Mouse (Mus musculus) liver, embryonic 13.5 days (tissue): Measurements from ENCODE around the gene Olfr285. TPM values are rescaled to one million over a fixed set of nuclear protein-coding genes. Genes with fewer than 3 reads are reported as not detected.

Source experiments
- ATAC-seq: fragments of 200-750 bp; cut with Nextera tagmentation; 2 replicates; pipeline ENCODE4 v1.8.0; 2017; ENCODE audit warnings: low read depth, mild to moderate bottlenecking, moderate number of reproducible peaks, moderate library complexity
- DNase-seq: peaks from one replicate; pipeline ENCODE4 v3.0.0; 2022
- H3K27ac ChIP-seq: fragments of 300-500 bp; sonication (generic); 2 replicates; pipeline ENCODE4 v1.5.1; 2015; ENCODE audit warnings: moderate library complexity, mild to moderate bottlenecking, inconsistent platforms
- H3K27me3 ChIP-seq: fragments of 300-500 bp; sonication (generic); 2 replicates; pipeline ENCODE4 v1.6.1; 2015; ENCODE audit warnings: mild to moderate bottlenecking, inconsistent platforms
- H3K36me3 ChIP-seq: fragments of 300-500 bp; sonication (generic); 2 replicates; pipeline ENCODE4 v1.6.1; 2015; ENCODE audit warnings: mild to moderate bottlenecking, inconsistent platforms
- H3K4me1 ChIP-seq: fragments of 300-500 bp; sonication (generic); replicated peaks from 2 replicates; pipeline ENCODE4 v1.6.1; 2015; ENCODE audit warnings: inconsistent platforms
- H3K4me2 ChIP-seq: fragments of 300-500 bp; sonication (generic); 2 replicates; pipeline ENCODE4 v1.6.1; 2015; ENCODE audit warnings: inconsistent platforms, mild to moderate bottlenecking, moderate library complexity
- H3K4me3 ChIP-seq: fragments of 300-500 bp; sonication (generic); replicated peaks from 2 replicates; pipeline ENCODE4 v1.5.1; 2015; ENCODE audit warnings: mild to moderate bottlenecking, inconsistent platforms
- H3K9ac ChIP-seq: fragments of 300-500 bp; sonication (generic); 2 replicates; pipeline ENCODE4 v1.6.1; 2015; ENCODE audit warnings: mild to moderate bottlenecking, inconsistent platforms
- H3K9me3 ChIP-seq: fragments of 300-500 bp; sonication (generic); replicated peaks from 2 replicates; pipeline ENCODE4 v1.6.1; 2016; ENCODE audit warnings: inconsistent platforms
- WGBS: fragments of 180-500 bp; shearing (Covaris S2); methylation state at CpG from one replicate; pipeline ENCODE4 v1.1.7; 2015; ENCODE audit not compliant: insufficient replicate concordance; 5-methylcytosine and 5-hydroxymethylcytosine counted together
- polyA plus RNA-seq: library from polyadenylated mRNA; unstranded; fragments of >200 nt; fragmentation: Nextera tagmentation; extraction: Ambion mirVana; gene quantifications from 2 replicates; pipeline ENCODE4 v1.2.1, GENCODE M21; 2015

Olfr285 gene
- not detected in 2 replicates for polyA plus RNA-seq

- H3K27me3 ChIP-seq: no peaks in the 10 kb centered on the region
- no peak within 1 kb of the TSS for H3K27ac ChIP-seq
- no peak within 1 kb of the TSS for H3K4me2 ChIP-seq
- ATAC-seq: no peak
- no peak within 1 kb of the TSS for H3K9ac ChIP-seq
- no peaks in the 10 kb centered on the region for H3K9me3 ChIP-seq
- no peak for DNase-seq
- no peaks in the 10 kb centered on the region for H3K4me1 ChIP-seq
- no peaks in the 10 kb centered on the region for H3K36me3 ChIP-seq
- H3K4me3 ChIP-seq: no peak within 1 kb of the TSS
- 77% methylated on average over 5 of the region's 5 CpGs for WGBS
Measured at GRCm38 (mm10) chr15:98317177-98317724, at the start of gene Olfr285. TSS of gene Olfr285 (minus strand) at chr15:98317353.

GRCm38 (mm10) chr15:98340887-98341286, 23.7 kb upstream of the Olfr285 start, which contains the start of gene Olfr284:
TSS of gene Olfr284 (minus strand) at chr15:98340987.
- Histone ChIP-seq H3K9me3 (no peaks in the 10 kb centered on the region), H3K27me3 (no peaks in the 10 kb centered on the region), H3K4me2 (no peak within 1 kb of the TSS), H3K36me3 (no peaks in the 10 kb centered on the region), H3K4me3 (no peak within 1 kb of the TSS), H3K27ac (no peak within 1 kb of the TSS), H3K4me1 (no peaks in the 10 kb centered on the region), H3K9ac (no peak within 1 kb of the TSS)
- ATAC-seq (no peak), DNase-seq (no peak)
- 66% methylated on average over 8 of the region's 8 CpGs for WGBS

- DNase-seq (no peak), ATAC-seq (no peak)
- no peak overlapping the region for H3K9ac ChIP-seq
- no peak overlapping the region for H3K27ac ChIP-seq
- H3K4me2 ChIP-seq: no peak overlapping the region
- no peaks in the 10 kb centered on the region for H3K36me3 ChIP-seq
- H3K4me1 ChIP-seq: no peaks in the 10 kb centered on the region
- H3K4me3 ChIP-seq: no peak overlapping the region
- no peaks in the 10 kb centered on the region for H3K27me3 ChIP-seq
- no peaks in the 10 kb centered on the region for H3K9me3 ChIP-seq
- WGBS: 28% methylated on average over 6 of the region's 6 CpGs
Measured at GRCm38 (mm10) chr15:98315703-98316102, 1.4 kb downstream of the Olfr285 start.

GRCm38 (mm10) chr15:98295628-98296551, 21.3 kb downstream of the Olfr285 start, which contains the start of gene Zfp641:
TSS of gene Zfp641 (minus strand) at chr15:98296161.
- Histone ChIP-seq H3K36me3 (no peaks in the 10 kb centered on the region), H3K4me3 (peak within 1 kb of the TSS; percentile 49), H3K9me3 (no peaks in the 10 kb centered on the region), H3K4me2 (peak within 1 kb of the TSS; percentile 63), H3K9ac (peak within 1 kb of the TSS; percentile 33; the same call in 1 of the 2 replicates), H3K4me1 (no peaks in the 10 kb centered on the region), H3K27ac (no peak within 1 kb of the TSS), H3K27me3 (peaks cover 29% of the 10 kb centered on the region)
- DNase-seq (no peak), ATAC-seq (no peak)
- 4% methylated on average over 60 of the region's 60 CpGs for WGBS

GRCm38 (mm10) chr15:98293651-98294050, 23.5 kb downstream of the Olfr285 start:
- no peaks in the 10 kb centered on the region for H3K4me1 ChIP-seq
- ATAC-seq (no peak), DNase-seq (no peak)
- H3K27me3 ChIP-seq: peaks cover 29% of the 10 kb centered on the region
- no peak overlapping the region for H3K27ac ChIP-seq
- WGBS: 67% methylated on average over 8 of the region's 8 CpGs
- H3K9ac ChIP-seq: no peak overlapping the region
- H3K36me3 ChIP-seq: no peaks in the 10 kb centered on the region
- no peaks in the 10 kb centered on the region for H3K9me3 ChIP-seq
- H3K4me3 ChIP-seq: no peak overlapping the region
- H3K4me2 ChIP-seq: no peak overlapping the region

- Histone ChIP-seq H3K36me3 (no peaks in the 10 kb centered on the region), H3K4me1 (no peaks in the 10 kb centered on the region), H3K27me3 (no peaks in the 10 kb centered on the region), H3K9me3 (no peaks in the 10 kb centered on the region), H3K4me2 (no peak overlapping the region), H3K4me3 (no peak overlapping the region), H3K27ac (no peak overlapping the region), H3K9ac (no peak overlapping the region)
- ATAC-seq (no peak), DNase-seq (no peak)
- WGBS: 66% methylated on average over 12 of the region's 12 CpGs
Measured at GRCm38 (mm10) chr15:98288566-98288965, 28.6 kb downstream of the Olfr285 start.

GRCm38 (mm10) chr15:98286418-98286817, 30.7 kb downstream of the Olfr285 start:
- Histone ChIP-seq H3K27ac (no peak overlapping the region), H3K4me1 (no peaks in the 10 kb centered on the region), H3K4me3 (no peak overlapping the region), H3K9me3 (no peaks in the 10 kb centered on the region), H3K4me2 (no peak overlapping the region), H3K9ac (no peak overlapping the region), H3K36me3 (no peaks in the 10 kb centered on the region), H3K27me3 (no peaks in the 10 kb centered on the region)
- WGBS: 64% methylated on average over 7 of the region's 7 CpGs
- no peak for ATAC-seq
- no peak for DNase-seq

Other genes starting within 250 kb of the Olfr285 start
- gene Pfkm, start 224.8 kb downstream of the Olfr285 start, polyA plus RNA-seq: 26.7 and 28.1 TPM in 2 replicates
- gene Senp1, start 223.6 kb downstream of the Olfr285 start, polyA plus RNA-seq: 17.1 and 21.7 TPM in 2 replicates
- 23.7 and 25.4 TPM in 2 replicates for gene Asb8, start 151.7 kb downstream of the Olfr285 start, polyA plus RNA-seq
- 0.07 TPM in 1 of 2 replicates, not detected in the other for gene Ccdc184, start 150.2 kb downstream of the Olfr285 start, polyA plus RNA-seq
- not detected in 2 replicates for gene Olfr288, start 121.8 kb downstream of the Olfr285 start, polyA plus RNA-seq
- gene Gm44579, start 96.4 kb downstream of the Olfr285 start, polyA plus RNA-seq: not detected in 2 replicates
- gene Olfr287, start 96.3 kb downstream of the Olfr285 start, polyA plus RNA-seq: not detected in 2 replicates
- gene Olfr286, start 82.9 kb downstream of the Olfr285 start, polyA plus RNA-seq: not detected in 2 replicates
- not detected in 2 replicates for gene H1fnt, start 60.1 kb downstream of the Olfr285 start, polyA plus RNA-seq
- 0.06 TPM in 1 of 2 replicates, not detected in the other for gene Zfp641, start 21.2 kb downstream of the Olfr285 start, polyA plus RNA-seq
- not detected in 2 replicates for gene Olfr284, start 23.6 kb upstream of the Olfr285 start, polyA plus RNA-seq
- not detected in 2 replicates for gene Olfr283, start 63.6 kb upstream of the Olfr285 start, polyA plus RNA-seq
- not detected in 2 replicates for gene Olfr282, start 113.9 kb upstream of the Olfr285 start, polyA plus RNA-seq
- not detected in 2 replicates for gene Olfr281, start 135.2 kb upstream of the Olfr285 start, polyA plus RNA-seq
- gene OR5BS1P, start 152.5 kb upstream of the Olfr285 start, polyA plus RNA-seq: not detected in 2 replicates
- not detected in 2 replicates for gene Lalba, start 165.4 kb upstream of the Olfr285 start, polyA plus RNA-seq
- not detected in 2 replicates for gene Olfr279, start 175.0 kb upstream of the Olfr285 start, polyA plus RNA-seq
- gene Kansl2, start 216.9 kb upstream of the Olfr285 start, polyA plus RNA-seq: 49.7 and 54.6 TPM in 2 replicates